Mouse (Mus musculus) heart, postnatal 0 days (tissue): ENCODE results near the gene Trit1. TPM values are rescaled to one million over a fixed set of nuclear protein-coding genes. Genes with fewer than 3 reads are reported as not detected.

Experiments used
- ATAC-seq: fragments of 200-750 bp; cut with Nextera tagmentation; 2 replicates; pipeline ENCODE4 v1.8.0; 2017; ENCODE audit warnings: low read depth, moderate number of reproducible peaks, moderate library complexity; ENCODE audit not compliant: insufficient read depth
- DNase-seq: peaks from one replicate; pipeline ENCODE4 v3.0.0-alpha.2; 2016; ENCODE audit warnings: low spot score
- H3K27ac ChIP-seq: fragments of 300-500 bp; sonication (generic); 2 replicates; pipeline ENCODE4 v1.5.1; 2014; ENCODE audit warnings: low read depth, mild to moderate bottlenecking
- H3K27me3 ChIP-seq: fragments of 300-500 bp; sonication (generic); 2 replicates; pipeline ENCODE4 v1.6.1; 2014; ENCODE audit warnings: low read length, mixed read lengths; ENCODE audit not compliant: control insufficient read depth, insufficient read depth
- H3K36me3 ChIP-seq: fragments of 300-500 bp; sonication (generic); replicated peaks from 2 replicates; pipeline ENCODE4 v1.6.1; 2014; ENCODE audit warnings: low read length, mixed read lengths; ENCODE audit not compliant: control insufficient read depth, insufficient read depth
- H3K4me1 ChIP-seq: fragments of 300-500 bp; sonication (generic); 2 replicates; pipeline ENCODE4 v1.6.1; 2014; ENCODE audit warnings: antibody characterized with exemption; ENCODE audit not compliant: control insufficient read depth, insufficient read depth
- H3K4me2 ChIP-seq: fragments of 300-500 bp; sonication (generic); 2 replicates; pipeline ENCODE4 v1.6.1; 2014; ENCODE audit warnings: low read depth, mild to moderate bottlenecking, low read length, moderate library complexity
- H3K4me3 ChIP-seq: fragments of 300-500 bp; sonication (generic); 2 replicates; pipeline ENCODE4 v1.5.1; 2014; ENCODE audit warnings: low read depth, low read length
- H3K9ac ChIP-seq: fragments of 300-500 bp; sonication (generic); replicated peaks from 2 replicates; pipeline ENCODE4 v1.6.1; 2014; ENCODE audit warnings: low read depth, low read length, mixed read lengths
- H3K9me3 ChIP-seq: fragments of 300-500 bp; sonication (generic); replicated peaks from 2 replicates; pipeline ENCODE4 v1.6.1; 2016; ENCODE audit warnings: low read length; ENCODE audit not compliant: control insufficient read depth
- CTCF ChIP-seq: IDR thresholded peaks from 2 replicates; pipeline ENCODE4 v1.5.1; 2016; ENCODE audit warnings: antibody characterized with exemption, control low read depth, low read depth
- EP300 ChIP-seq: IDR thresholded peaks from 2 replicates; pipeline ENCODE4 v1.6.1; 2016; ENCODE audit warnings: antibody characterized with exemption, low read depth
- WGBS: fragments of 180-500 bp; shearing (Covaris S2); extraction: QIAGEN DNeasy Blood & Tissue Kit; methylation state at CpG from one replicate; pipeline ENCODE4 v1.1.7; 2014; 5-methylcytosine and 5-hydroxymethylcytosine counted together
- polyA plus RNA-seq: library from polyadenylated mRNA; unstranded; fragments of >200 nt; fragmentation: Nextera tagmentation; extraction: Ambion mirVana; gene quantifications from 2 replicates; pipeline ENCODE4 v1.2.1, GENCODE M21; 2015
- total RNA-seq: library from RNA; depleted of rRNA; stranded (reverse); fragments of >200 nt; gene quantifications from 2 replicates; pipeline ENCODE4 v1.2.3, GENCODE M21; 2014; ENCODE audit warnings: low replicate concordance

Trit1 gene
- total and polyA plus RNA-seq, 2 experiments from 2014 or later, result 8.7 to 13.4 TPM

DNA sequence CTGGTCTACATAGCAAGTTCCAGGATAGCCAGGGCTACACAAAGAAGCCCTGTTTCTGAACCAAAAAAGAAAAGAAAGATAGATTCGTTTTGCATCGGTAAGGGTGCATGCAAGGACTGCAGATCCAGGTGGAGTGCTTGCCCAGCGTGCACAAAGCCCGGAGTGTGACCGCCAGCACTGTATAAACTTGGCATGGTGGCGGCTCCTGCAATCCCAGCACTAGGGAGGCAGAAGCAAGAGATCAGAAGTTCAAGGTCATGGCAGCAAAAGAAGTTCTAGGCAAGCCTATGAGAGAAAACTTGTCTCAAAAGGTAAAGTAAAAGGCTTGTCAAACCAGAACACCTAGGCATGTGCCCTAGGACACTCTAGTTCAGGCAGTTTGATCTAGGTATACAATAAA lies 24.7 kb downstream of the Trit1 start:
- H3K4me3 ChIP-seq, result no peak overlapping the region
- H3K4me2 ChIP-seq, result no peak overlapping the region
- 0 out of 2 replicates have a peak, but pooled peaks cover 5% of the 10 kb centered on the region for H3K4me1 ChIP-seq
- H3K27me3 ChIP-seq, result no peaks in the 10 kb centered on the region
- H3K36me3 ChIP-seq, result peaks cover 34% of the 10 kb centered on the region
- TF ChIP-seq CTCF (no peak), EP300 (no peak)
- WGBS, result 87% methylated on average over 6 of the region's 6 CpGs
- no peak overlapping the region for H3K9ac ChIP-seq
- DNase-seq, result no peak
- no peak for ATAC-seq
- H3K27ac ChIP-seq, result no peak overlapping the region
- H3K9me3 ChIP-seq, result no peaks in the 10 kb centered on the region

DNA sequence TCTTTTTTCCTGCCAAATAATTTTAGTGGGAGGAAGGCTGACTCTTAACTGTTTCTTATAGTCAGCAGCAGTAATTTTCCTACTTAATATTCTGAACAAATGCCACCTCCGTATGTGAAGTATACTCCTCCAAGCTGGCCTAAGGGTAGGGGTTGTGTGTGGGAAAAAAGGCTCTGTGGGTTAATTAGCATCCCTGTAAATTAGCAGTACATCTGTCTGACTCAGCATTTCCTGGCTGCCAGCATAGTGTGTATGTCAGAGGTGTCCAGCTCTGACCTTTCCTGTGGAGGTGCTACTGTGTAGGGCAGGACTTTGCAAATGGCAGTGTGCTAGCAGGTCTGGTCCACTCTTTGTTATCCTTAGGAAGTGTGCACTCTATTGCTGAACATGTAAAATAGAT lies 27.5 kb downstream of the Trit1 start:
- H3K4me3 ChIP-seq, result no peak overlapping the region
- H3K27me3 ChIP-seq, result 0 out of 2 replicates have a peak, but pooled peaks cover 4% of the 10 kb centered on the region
- no peak overlapping the region for H3K9ac ChIP-seq
- H3K4me1 ChIP-seq, result no peaks in the 10 kb centered on the region
- peaks cover 49% of the 10 kb centered on the region for H3K36me3 ChIP-seq
- WGBS, result 83% methylated on average over 1 of the region's 1 CpGs
- TF ChIP-seq CTCF (no peak), EP300 (no peak)
- H3K4me2 ChIP-seq, result no peak overlapping the region
- DNase-seq, result no peak
- no peak overlapping the region for H3K27ac ChIP-seq
- ATAC-seq, result no peak
- H3K9me3 ChIP-seq, result no peaks in the 10 kb centered on the region

DNA sequence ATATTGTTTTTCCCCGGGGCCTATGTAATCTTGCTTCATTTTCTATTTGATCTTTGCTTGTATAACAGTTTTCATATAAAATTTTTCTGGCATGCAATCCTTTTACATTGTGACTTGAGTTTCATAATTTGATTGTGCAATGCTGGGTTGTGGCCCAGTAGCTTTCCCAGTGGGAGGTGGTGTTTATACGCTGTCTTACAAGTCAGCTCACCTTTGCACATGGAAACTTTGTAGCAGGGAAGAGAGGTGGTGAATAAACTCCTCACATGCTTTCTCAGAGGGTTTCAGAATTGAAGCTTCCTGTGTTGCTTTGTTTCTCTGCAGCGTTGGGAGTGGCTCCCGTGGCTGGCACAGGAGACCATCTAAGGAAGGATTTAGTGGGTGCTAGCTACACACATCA lies 28.4 kb downstream of the Trit1 start:
- H3K27ac ChIP-seq, result no peak overlapping the region
- ATAC-seq (no peak), DNase-seq (no peak)
- H3K4me2 ChIP-seq, result no peak overlapping the region
- TF ChIP-seq CTCF (no peak), EP300 (no peak)
- H3K36me3 ChIP-seq, result peaks cover 45% of the 10 kb centered on the region
- H3K4me1 ChIP-seq, result 0 out of 2 replicates have a peak, but pooled peaks cover under 1% of the 10 kb centered on the region
- H3K9me3 ChIP-seq, result no peaks in the 10 kb centered on the region
- H3K4me3 ChIP-seq, result no peak overlapping the region
- WGBS, result 83% methylated on average over 4 of the region's 4 CpGs
- 0 out of 2 replicates have a peak, but pooled peaks cover 4% of the 10 kb centered on the region for H3K27me3 ChIP-seq
- H3K9ac ChIP-seq, result no peak overlapping the region

DNA sequence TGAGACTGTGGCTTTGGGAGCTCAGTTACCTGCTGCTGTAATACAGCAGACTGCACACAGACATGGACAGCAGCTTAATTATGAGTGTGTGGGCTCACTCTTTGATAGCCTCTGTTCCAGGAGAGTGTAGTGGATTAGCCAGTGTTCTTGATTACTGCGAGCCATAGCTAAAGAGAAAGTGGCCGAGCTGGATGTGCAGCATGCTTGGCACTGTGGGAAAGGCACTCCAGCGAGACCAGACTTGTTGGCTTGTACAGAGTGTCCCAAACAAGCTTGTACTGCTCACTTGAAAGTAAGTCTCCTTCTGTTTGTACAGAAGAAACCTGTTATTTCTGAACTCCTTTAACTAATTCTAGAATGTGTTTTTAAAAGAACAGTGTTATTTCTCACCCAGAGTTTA lies 29.9 kb downstream of the Trit1 start:
- ATAC-seq, result no peak
- WGBS, result 76% methylated on average over 3 of the region's 3 CpGs

DNA sequence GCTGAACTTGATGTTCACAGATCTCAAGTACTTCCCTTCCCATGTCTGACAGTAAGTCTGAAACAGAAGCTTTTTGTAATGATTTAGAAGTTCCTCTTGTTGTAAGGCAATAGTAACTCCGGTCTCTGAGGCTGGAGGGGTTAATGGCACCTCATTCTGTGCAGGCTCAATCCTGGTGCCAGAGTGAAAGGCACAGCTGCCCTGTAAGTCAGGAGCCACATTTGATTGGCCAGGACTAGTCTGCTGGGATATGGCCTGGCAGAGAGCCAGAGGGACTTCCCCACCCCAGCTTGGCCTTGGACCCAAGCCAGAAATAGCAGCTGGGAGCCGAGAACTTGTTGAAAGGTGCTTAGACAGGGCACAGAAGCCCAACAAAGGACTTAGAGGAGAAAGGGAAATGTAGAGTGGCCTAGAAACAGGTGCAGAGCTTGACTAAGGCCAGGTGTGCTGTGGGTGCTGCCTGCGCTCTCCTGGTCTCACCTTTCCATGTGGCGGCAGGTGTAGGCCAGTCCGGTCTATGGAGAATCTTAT lies 34.3 kb downstream of the Trit1 start:
- H3K36me3 ChIP-seq, result peaks cover 74% of the 10 kb centered on the region
- H3K9me3 ChIP-seq, result no peaks in the 10 kb centered on the region
- no peak overlapping the region for H3K9ac ChIP-seq
- no peak overlapping the region for H3K4me2 ChIP-seq
- peaks cover 28% of the 10 kb centered on the region for H3K27me3 ChIP-seq
- ATAC-seq (peak; percentile 94), DNase-seq (peak; percentile 95)
- no peak overlapping the region for H3K27ac ChIP-seq
- H3K4me1 ChIP-seq, result peaks cover 16% of the 10 kb centered on the region; the same call in 1 of the 2 replicates
- no peak overlapping the region for H3K4me3 ChIP-seq
- WGBS, result 24% methylated on average over 5 of the region's 5 CpGs
- TF ChIP-seq EP300 (peak; percentile 96), CTCF (no peak)

More for the DNA sequence above, 29.9 kb downstream of the Trit1 start:
- no peak for DNase-seq
- no peaks in the 10 kb centered on the region for H3K9me3 ChIP-seq
- peaks cover 42% of the 10 kb centered on the region for H3K36me3 ChIP-seq
- peaks cover 13% of the 10 kb centered on the region; the same call in 1 of the 2 replicates for H3K4me1 ChIP-seq
- H3K27me3 ChIP-seq, result 0 out of 2 replicates have a peak, but pooled peaks cover 6% of the 10 kb centered on the region
- no peak overlapping the region for H3K4me3 ChIP-seq
- no peak for TF ChIP-seq CTCF
- TF ChIP-seq EP300, result no peak
- no peak overlapping the region for H3K27ac ChIP-seq
- H3K4me2 ChIP-seq, result no peak overlapping the region
- no peak overlapping the region for H3K9ac ChIP-seq

DNA sequence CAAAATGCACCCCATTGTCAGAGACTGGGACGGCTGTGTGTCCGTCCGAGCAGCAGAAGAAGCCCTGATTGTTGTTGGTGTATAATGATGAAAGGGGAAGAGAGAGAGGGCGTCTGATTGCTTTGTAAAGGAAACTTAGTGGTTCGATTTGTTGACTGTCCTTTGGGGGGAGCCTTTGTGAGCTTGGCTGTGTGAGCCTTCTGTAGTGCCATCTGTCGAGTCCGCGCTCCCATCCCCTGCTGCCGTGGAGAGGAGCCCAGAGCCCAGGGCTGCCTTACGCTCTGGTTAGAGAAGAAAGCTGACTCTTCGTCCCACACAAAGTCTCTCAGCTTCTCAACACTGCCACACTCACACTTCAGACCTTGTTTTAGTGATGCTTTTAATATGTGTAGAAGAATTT lies 36.8 kb downstream of the Trit1 start:
- no peak overlapping the region for H3K4me3 ChIP-seq
- no peak for ATAC-seq
- peaks cover 68% of the 10 kb centered on the region for H3K36me3 ChIP-seq
- peaks cover 26% of the 10 kb centered on the region for H3K27me3 ChIP-seq
- no peak overlapping the region for H3K27ac ChIP-seq
- 91% methylated on average over 11 of the region's 11 CpGs for WGBS
- peaks cover 16% of the 10 kb centered on the region; the same call in 1 of the 2 replicates for H3K4me1 ChIP-seq
- no peak for DNase-seq
- H3K4me2 ChIP-seq, result no peak overlapping the region
- no peak for TF ChIP-seq CTCF
- TF ChIP-seq EP300, result no peak
- no peaks in the 10 kb centered on the region for H3K9me3 ChIP-seq
- H3K9ac ChIP-seq, result no peak overlapping the region
